Mouse (Mus musculus): Measurements from ENCODE around the gene Speg.

The Speg gene

DNA sequence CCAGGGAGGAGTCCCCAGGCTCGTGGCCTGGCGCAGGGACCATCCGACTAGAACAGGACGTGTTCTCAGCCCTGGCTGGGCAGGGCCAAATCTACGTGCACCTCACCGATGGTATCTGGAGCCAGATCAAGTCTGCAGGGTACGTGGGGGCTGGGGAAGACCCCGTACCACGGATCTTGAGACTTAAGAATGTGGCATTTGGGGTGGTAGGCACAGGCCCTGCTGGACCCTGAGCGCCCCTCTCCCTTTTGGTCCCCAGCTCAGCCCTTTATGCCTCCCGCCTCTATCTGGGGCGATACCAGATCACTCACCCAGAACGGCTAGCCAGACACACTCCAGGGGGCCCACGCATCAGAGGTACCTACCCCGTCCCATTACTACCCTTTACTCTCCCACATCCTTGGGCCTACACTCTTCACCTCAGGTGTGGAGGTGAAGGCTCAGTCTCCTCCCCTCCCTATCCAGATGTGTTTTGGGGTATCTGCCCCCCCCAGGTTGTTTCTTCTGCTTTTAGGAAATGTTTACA, 66.4 kb downstream of the Speg start:
- POLR2A ChIA-PET, result interaction anchor here in 3 of 4 experiments (0.6 to 2.0 kb wide), 8 partner anchors 13 to 354 kb away, joined by 3 to 12 read pairs (median 6); partner anchors contain the start of genes Chpf (in 1 of the 3) and Tmem198 (in 1 of the 3)
- CTCF ChIA-PET, result interaction anchor here in 1 of 4 experiments (1.7 kb wide), 2 partner anchors 36 to 101 kb away, joined by 4 read pairs; no protein-coding TSS in a partner anchor

DNA sequence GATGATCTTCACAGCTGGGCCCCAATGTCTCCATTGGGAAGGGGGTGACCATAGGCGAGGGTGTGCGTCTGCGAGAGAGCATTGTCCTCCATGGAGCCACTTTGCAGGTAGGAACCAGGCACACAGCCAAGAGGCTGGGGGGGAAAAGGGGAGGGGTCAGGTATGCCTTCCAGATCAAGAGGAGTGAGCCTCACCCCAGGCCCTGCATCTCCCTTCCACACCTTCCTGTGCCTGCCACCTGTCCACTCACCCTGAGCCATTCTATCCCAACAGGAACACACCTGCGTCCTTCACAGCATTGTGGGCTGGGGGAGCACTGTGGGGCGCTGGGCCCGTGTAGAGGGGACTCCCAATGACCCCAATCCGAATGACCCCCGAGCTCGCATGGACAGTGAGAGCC, 67.1 kb downstream of the Speg start:
- CTCF ChIA-PET, result interaction anchor here in 3 of 4 experiments (0.6 to 2.9 kb wide), 19 partner anchors 8 to 117 kb away, joined by 3 to 18 read pairs (median 8); partner anchors contain the start of genes Chpf (in 1 of the 3) and Tmem198 (in 1 of the 3)

GRCm38 (mm10) chr1:75442811-75443210, 67.7 kb downstream of the Speg start:
- POLR2A ChIA-PET, result interaction anchor here (0.5 to 2.0 kb wide), 35 partner anchors 9 to 262 kb away, joined by 3 to 12 read pairs (median 4); partner anchors contain the start of genes Abcb6 (in 1 of the 4), Chpf (in 1 of the 4) and Tmem198 (in 1 of the 4)

More for the DNA sequence above, 67.1 kb downstream of the Speg start:
- POLR2A ChIA-PET, result interaction anchor here in 3 of 4 experiments (0.5 to 2.0 kb wide), 24 partner anchors 9 to 262 kb away, joined by 3 to 12 read pairs (median 4); partner anchors contain the start of genes Abcb6 (in 1 of the 3), Chpf (in 1 of the 3) and Tmem198 (in 1 of the 3)

GRCm38 (mm10) chr1:75443247-75444024, 68.3 kb downstream of the Speg start:
- ChIA-PET CTCF (interaction anchor here (0.5 to 2.9 kb wide), 38 partner anchors 8 to 830 kb away, joined by 3 to 18 read pairs (median 4); partner anchors contain the start of genes Chpf (in 1 of the 4), Gmppa (in 1 of the 4), Slc4a3 (in 1 of the 4) and Tmem198 (in 1 of the 4)), POLR2A (interaction anchor here (0.5 to 2.0 kb wide), 44 partner anchors 8 to 263 kb away, joined by 3 to 12 read pairs (median 4); partner anchors contain the start of genes Gmppa (in 3 of the 4), Abcb6 (in 1 of the 4), Chpf (in 1 of the 4) and Slc4a3 (in 1 of the 4))

More at GRCm38 (mm10) chr1:75442811-75443210, 67.7 kb downstream of the Speg start:
- CTCF ChIA-PET, result interaction anchor here in 3 of 4 experiments (0.6 to 2.9 kb wide), 32 partner anchors 9 to 829 kb away, joined by 3 to 18 read pairs (median 4); partner anchors contain the start of genes Chpf (in 1 of the 3) and Tmem198 (in 1 of the 3)

- ChIA-PET POLR2A (interaction anchor here in 3 of 4 experiments (0.5 to 2.0 kb wide), 14 partner anchors 9 to 139 kb away, joined by 3 to 11 read pairs (median 4); partner anchors contain the start of genes Gmppa (in 3 of the 3), Chpf (in 1 of the 3), Slc4a3 (in 1 of the 3) and Tmem198 (in 1 of the 3)), CTCF (interaction anchor here (0.5 to 2.9 kb wide), 16 partner anchors 9 to 101 kb away, joined by 3 to 18 read pairs (median 6); partner anchors contain the start of gene Gmppa (in 1 of the 4))
These were observed 69.1 kb downstream of the Speg start for GRCm38 (mm10) chr1:75444208-75444607.

DNA sequence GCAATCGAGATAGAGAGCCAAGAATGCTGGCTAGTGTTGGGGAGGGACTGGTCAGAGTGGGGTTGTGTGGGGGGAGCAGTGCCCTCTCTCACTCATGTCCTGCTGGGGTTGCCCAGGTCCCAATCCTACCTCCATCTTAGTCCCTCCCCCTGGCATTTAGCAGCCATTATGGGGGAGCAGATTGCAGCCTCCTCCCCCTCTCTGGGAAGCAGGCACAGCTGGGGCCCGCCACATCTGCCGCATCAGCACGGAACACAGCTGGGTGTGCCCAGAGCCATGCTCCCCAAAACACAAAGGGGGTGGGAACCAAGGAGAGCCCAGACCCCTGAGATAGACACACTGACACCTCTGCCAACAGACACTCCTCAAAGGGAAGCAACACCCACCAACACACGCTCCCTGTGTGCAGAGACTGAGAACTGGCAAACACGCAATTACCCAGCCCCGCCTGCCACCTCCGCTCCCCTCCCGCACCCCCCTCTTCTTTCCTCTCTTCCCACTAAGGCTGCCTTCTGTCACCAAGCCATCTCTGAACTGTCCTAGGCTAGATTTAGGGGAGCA, 70.1 kb downstream of the Speg start:
- CTCF ChIA-PET, result interaction anchor here in 3 of 4 experiments (0.6 to 4.4 kb wide), 9 partner anchors 9 to 573 kb away, joined by 3 to 28 read pairs (median 4); partner anchors contain the start of gene Gmppa (in 1 of the 3)
- POLR2A ChIA-PET, result interaction anchor here in 2 of 4 experiments (1.3 to 5.4 kb wide), 5 partner anchors 9 to 127 kb away, joined by 3 to 21 read pairs (median 8); partner anchors contain the start of genes Gmppa (in 2 of the 2), Chpf (in 1 of the 2), Dnpep (in 1 of the 2) and Tmem198 (in 1 of the 2)

DNA sequence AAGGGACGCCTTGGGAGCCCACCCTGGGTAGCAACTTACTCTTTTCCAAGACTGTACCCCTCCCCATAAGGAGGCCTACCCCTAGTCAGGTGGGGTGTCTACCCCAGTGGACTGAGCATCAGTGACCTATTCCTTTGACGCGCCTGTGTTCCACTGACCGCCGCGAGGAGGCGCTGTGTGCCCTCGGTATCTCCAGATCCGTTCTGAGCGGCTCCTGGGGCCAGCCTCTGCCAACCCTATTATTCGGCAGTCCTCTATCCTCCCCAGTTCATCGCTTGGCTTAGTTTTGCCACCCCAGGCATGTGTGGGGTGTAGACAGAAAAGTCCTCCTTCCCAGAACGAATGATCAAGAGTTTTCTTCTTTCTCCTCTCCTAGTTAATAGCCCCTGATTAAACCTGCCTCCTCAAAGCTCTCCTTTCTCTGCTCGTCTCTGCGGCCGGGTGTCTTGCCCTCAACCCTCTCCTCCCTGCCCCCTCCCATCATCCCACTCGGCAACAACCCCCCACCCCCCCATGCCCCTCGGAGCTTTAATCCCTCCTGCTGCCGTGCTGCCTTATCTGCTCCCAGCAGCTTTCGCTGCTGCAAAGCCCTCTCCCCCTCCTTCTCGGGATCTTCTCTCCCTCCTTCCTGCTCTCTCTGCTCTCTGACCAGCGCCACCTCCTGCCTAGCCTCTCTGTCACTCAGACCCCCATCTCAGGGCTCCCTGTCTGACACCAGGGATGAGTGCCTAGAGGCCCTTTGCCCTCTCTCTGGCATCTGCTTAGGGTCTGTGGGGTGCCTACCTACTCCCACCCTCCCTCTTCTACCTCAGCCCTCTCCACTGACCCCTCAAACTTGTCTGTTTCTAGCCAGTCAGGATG, 70.9 kb downstream of the Speg start:
- ChIA-PET CTCF (interaction anchor here in 3 of 4 experiments (0.6 to 4.5 kb wide), 13 partner anchors 8 to 573 kb away, joined by 3 to 28 read pairs (median 4); partner anchors contain the start of gene Gmppa (in 1 of the 3)), POLR2A (interaction anchor here in 3 of 4 experiments (1.3 to 5.4 kb wide), 5 partner anchors 10 to 128 kb away, joined by 3 to 21 read pairs (median 4); partner anchors contain the start of genes Gmppa (in 3 of the 3), Chpf (in 1 of the 3), Dnpep (in 1 of the 3) and Tmem198 (in 1 of the 3))

DNA sequence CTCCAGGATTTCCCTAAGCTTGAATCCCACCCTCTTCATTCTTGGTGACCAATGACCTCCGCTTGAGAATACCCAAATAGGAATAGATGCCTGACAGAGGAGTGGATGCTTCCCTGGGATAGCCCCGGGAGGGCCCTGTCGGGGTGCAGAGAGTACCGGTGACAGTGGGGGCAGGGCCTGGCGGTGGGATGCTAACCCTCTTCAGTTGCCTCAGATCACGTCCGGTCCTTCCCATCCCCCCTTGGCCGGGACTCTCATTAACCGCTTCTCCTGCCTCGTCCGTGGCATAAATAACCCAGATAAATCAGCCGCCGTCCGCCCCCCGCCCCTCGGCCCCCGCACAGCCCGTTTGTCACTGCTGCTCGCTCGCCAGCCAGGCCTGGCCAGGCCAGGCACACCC, 71.6 kb downstream of the Speg start:
- POLR2A ChIA-PET, result interaction anchor here in 3 of 4 experiments (1.2 to 5.4 kb wide), 4 partner anchors 10 to 20 kb away, joined by 3 to 21 read pairs (median 6); partner anchors contain the start of gene Gmppa (in 3 of the 3)

DNA sequence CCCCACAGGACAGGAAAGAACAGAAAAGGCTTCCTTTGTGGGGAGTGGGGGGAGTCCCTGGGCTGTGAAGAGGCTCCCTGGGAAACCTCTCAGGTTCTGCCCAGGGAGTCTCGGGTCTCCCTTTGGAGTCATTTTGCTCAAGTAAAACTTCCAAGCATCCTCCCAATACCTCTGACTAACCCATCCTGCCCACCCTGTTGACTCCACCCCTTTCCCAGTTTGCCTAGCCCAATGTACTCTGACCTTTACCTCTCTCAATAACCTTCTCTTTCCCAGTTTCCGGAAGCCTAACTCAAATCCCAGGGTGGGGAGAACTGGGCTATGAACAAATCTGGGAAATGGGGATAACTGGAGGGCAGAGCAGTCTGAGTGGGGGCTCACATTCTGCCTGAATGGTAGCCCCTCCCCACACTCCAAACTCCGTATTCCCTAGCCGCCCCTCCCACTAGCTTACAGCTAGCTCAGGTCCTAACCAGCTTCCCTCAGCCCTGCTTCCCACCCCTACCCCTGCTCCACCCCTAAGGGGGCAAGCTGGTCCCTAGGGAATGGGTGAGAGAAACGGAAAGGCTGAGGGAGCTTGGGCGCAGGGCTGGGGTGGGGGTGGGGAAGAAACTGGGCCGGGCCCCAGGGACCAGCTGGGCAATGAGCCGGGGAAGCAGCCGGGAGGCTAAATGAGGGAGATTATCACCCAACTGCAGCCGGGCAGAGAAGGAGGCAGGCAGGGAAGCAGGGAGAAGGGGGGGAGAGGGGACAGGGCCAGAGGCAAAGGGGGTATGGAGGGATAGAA, 72.4 kb downstream of the Speg start:
- ChIA-PET CTCF (interaction anchor here in 3 of 4 experiments (0.6 to 4.8 kb wide), 16 partner anchors 11 to 196 kb away, joined by 3 to 28 read pairs (median 4); partner anchors contain the start of genes Gmppa (in 2 of the 3), Chpf (in 1 of the 3) and Tmem198 (in 1 of the 3)), POLR2A (interaction anchor here (0.7 to 5.4 kb wide), 13 partner anchors 10 to 1878 kb away, joined by 3 to 22 read pairs (median 4); partner anchors contain the start of genes Gmppa (in 4 of the 4) and Dnpep (in 1 of the 4))

More for the DNA sequence above, 71.6 kb downstream of the Speg start:
- CTCF ChIA-PET, result interaction anchor here in 3 of 4 experiments (0.6 to 4.5 kb wide), 12 partner anchors 8 to 153 kb away, joined by 3 to 28 read pairs (median 4); partner anchors contain the start of gene Gmppa (in 2 of the 3)

DNA sequence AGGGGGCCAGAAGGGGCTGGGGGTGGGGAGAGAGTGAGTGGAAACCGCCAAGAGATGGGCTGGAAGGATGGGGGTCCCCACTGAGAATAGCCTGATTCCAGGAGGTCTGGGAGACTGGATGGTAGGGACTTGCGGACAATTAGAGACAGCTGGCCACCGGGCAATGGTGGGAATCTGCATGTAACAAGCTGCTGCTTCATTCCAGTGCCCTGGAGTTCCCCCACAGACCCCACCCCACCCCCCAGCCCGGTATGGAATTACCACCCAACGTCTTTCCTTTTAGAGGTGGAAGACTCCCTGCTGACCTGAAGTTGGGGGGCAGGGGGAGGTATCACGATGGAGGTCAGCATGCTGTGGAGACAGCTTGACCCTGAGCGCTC, 72.9 kb downstream of the Speg start:
- ChIA-PET CTCF (interaction anchor here (0.6 to 4.8 kb wide), 16 partner anchors 10 to 197 kb away, joined by 3 to 28 read pairs (median 5); partner anchors contain the start of genes Gmppa (in 3 of the 4), Chpf (in 1 of the 4) and Tmem198 (in 1 of the 4)), POLR2A (interaction anchor here in 3 of 4 experiments (0.7 to 5.4 kb wide), 13 partner anchors 10 to 1878 kb away, joined by 3 to 22 read pairs (median 4); partner anchors contain the start of genes Gmppa (in 3 of the 3) and Dnpep (in 1 of the 3))

- CTCF ChIA-PET, result interaction anchor here (0.6 to 4.8 kb wide), 12 partner anchors 9 to 51 kb away, joined by 3 to 28 read pairs (median 8); partner anchors contain the start of genes Gmppa (in 3 of the 4), Chpf (in 1 of the 4) and Tmem198 (in 1 of the 4)
- POLR2A ChIA-PET, result interaction anchor here in 2 of 4 experiments (0.6 to 5.4 kb wide), 10 partner anchors 8 to 280 kb away, joined by 3 to 22 read pairs (median 3); partner anchors contain the start of genes Chpf (in 1 of the 2), Dnpep (in 1 of the 2), Gmppa (in 1 of the 2) and Tmem198 (in 1 of the 2)
These were observed 73.8 kb downstream of the Speg start for GRCm38 (mm10) chr1:75448937-75449336.

DNA sequence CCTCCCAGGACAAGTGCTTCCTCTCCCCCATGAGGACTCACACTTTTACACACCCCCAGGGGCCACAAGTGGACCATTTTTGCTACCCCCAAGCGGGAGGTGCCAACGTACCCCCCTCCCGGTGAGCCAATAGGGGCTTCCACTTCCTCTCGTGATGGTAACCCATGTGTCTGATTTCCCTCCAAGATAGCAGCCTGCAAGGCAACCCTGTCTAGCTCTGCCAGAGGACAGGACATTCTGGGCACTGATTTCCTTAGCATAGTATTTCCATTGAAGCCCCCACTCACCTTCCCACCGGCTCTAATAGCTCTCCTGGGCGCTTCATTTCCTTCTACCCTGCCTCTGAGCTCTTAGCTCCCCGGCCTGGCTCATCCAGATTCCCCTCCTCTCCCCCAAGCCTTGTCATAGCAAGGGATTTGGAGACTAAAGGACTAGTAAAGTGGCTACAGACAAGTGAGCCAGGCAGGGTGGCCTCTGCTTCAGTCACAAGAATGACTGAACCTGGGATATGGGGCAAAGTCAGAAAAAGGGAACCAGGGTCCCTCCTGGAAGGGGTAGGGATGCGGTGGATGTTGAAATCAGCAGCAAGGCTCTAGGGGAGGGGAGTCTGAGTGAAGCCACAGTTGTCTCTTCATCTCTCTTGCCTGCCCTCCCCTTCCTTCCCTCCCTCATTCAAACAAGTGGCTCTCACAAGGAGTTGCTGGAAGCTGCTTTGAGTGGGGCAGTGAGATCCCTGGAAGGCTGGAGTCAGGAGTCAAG, 74.5 kb downstream of the Speg start:
- POLR2A ChIA-PET, result interaction anchor here in 2 of 4 experiments (0.6 to 5.4 kb wide), 9 partner anchors 9 to 281 kb away, joined by 3 to 22 read pairs (median 3); partner anchors contain the start of genes Chpf (in 1 of the 2), Gmppa (in 1 of the 2), Tmem198 (in 1 of the 2) and Zfand2b (in 1 of the 2)
- CTCF ChIA-PET, result interaction anchor here (0.6 to 4.8 kb wide), 15 partner anchors 9 to 132 kb away, joined by 3 to 28 read pairs (median 5); partner anchors contain the start of genes Gmppa (in 3 of the 4), Chpf (in 1 of the 4), Dnpep (in 1 of the 4) and Tmem198 (in 1 of the 4)

- ChIA-PET POLR2A (interaction anchor here in 2 of 4 experiments (0.9 to 5.4 kb wide), 5 partner anchors 8 to 133 kb away, joined by 3 to 22 read pairs (median 4); partner anchors contain the start of gene Gmppa (in 1 of the 2)), CTCF (interaction anchor here in 3 of 4 experiments (0.6 to 4.8 kb wide), 9 partner anchors 8 to 133 kb away, joined by 3 to 25 read pairs (median 4); partner anchors contain the start of genes Chpf (in 1 of the 3), Dnpep (in 1 of the 3) and Tmem198 (in 1 of the 3))
These were observed 75.4 kb downstream of the Speg start, which contains the start of gene Asic4 for GRCm38 (mm10) chr1:75450314-75451005. TSS of gene Asic4 (plus strand) at chr1:75450436.

All from embryonic stem cell, embryonic (primary cell).